Mouse (Mus musculus) thymus, adult 2 months (tissue): ENCODE results near the gene Nup62. TPM values are rescaled to one million over a fixed set of nuclear protein-coding genes. Genes with fewer than 3 reads are reported as not detected.

Experiments used
- DNase-seq: peaks from one replicate; pipeline ENCODE4 v3.0.0; 2021
- H3K27ac ChIP-seq: fragments of 200-500 bp; 2 replicates; pipeline ENCODE4 v1.5.1; 2012; ENCODE audit warnings: low read length, control low read depth; ENCODE audit not compliant: control insufficient read depth, insufficient read depth
- H3K27me3 ChIP-seq: fragments of 200-500 bp; 2 replicates; pipeline ENCODE4 v1.6.1; 2012; ENCODE audit warnings: mild to moderate bottlenecking, low read length, moderate library complexity, mixed read lengths; ENCODE audit not compliant: control insufficient read depth, insufficient read depth
- H3K36me3 ChIP-seq: fragments of 200-500 bp; 2 replicates; pipeline ENCODE4 v1.6.1; 2012; ENCODE audit warnings: mild to moderate bottlenecking, low read length, moderate library complexity; ENCODE audit not compliant: control insufficient read depth, insufficient read depth
- H3K4me1 ChIP-seq: fragments of 200-500 bp; replicated peaks from 2 replicates; pipeline ENCODE4 v1.6.1; 2012; ENCODE audit warnings: low read length; ENCODE audit not compliant: control insufficient read depth, insufficient read depth
- H3K4me3 ChIP-seq: fragments of 200-500 bp; 2 replicates; pipeline ENCODE4 v1.5.1; 2012; ENCODE audit warnings: mild to moderate bottlenecking, low read length, control low read depth, moderate library complexity; ENCODE audit not compliant: control insufficient read depth, insufficient read depth
- CTCF ChIP-seq: fragments of 200-500 bp; IDR thresholded peaks from 2 replicates; pipeline ENCODE4 v1.5.1; 2012; ENCODE audit warnings: mild to moderate bottlenecking, control low read depth, low read length, moderate library complexity, borderline replicate concordance; ENCODE audit not compliant: control insufficient read depth, poor library complexity, insufficient read depth; ENCODE audit errors: extremely low read depth
- POLR2A ChIP-seq: fragments of 200-500 bp; IDR thresholded peaks from 2 replicates; pipeline ENCODE4 v1.6.1; 2012; ENCODE audit warnings: mild to moderate bottlenecking, low read length, control low read depth, moderate library complexity; ENCODE audit not compliant: control insufficient read depth, poor library complexity, insufficient read depth; ENCODE audit errors: extremely low read depth
- WGBS: fragments of 180-500 bp; shearing (Covaris S2); methylation state at CpG from one replicate; pipeline ENCODE4 v1.1.7; 2018; 5-methylcytosine and 5-hydroxymethylcytosine counted together
- polyA plus RNA-seq: library from polyadenylated mRNA; depleted of rRNA; stranded (reverse); fragments of >200 nt; gene quantifications from 2 replicates; pipeline ENCODE4 v1.2.3, GENCODE M21; 2012

Gene Nup62
- polyA plus RNA-seq, 1 experiment, result 189 TPM

DNA sequence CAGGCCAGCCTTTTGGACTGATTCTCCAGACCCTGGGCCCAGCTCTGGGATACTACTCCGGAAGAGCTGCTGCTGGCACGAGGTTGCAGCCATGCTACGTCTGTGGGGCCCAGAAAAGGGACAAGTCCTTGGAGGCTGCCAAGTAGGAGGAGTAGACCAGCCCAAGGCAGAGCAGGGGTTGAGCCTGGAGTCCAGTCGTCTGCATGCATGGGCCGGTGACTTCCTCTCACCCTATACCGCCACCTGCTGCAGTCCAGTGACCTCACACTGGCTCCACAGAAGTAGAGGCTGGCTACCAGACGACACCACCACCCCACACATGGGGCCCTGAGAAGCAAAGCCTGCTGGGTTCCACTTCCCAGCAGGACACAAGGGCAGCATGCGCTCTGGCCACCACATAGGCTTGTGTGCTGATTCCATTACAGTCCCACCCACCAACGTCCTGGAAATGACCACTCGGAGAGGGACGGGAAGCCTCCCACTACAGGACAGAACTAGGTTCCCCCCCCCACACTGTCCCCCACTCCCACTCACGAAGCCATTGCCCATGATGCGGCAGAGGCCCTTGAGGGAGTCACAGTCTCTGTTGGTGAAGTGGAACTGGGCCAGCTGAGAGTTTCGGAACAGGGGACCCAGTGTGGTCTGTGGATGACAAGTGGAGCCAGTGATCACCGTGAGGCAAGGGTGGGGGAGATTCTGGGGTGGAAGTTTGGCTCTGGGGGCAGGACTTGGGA is 50.6 kb downstream of the Nup62 start:
- Histone ChIP-seq H3K36me3 (peaks cover 27% of the 10 kb centered on the region), H3K27ac (no peak overlapping the region), H3K27me3 (no peaks in the 10 kb centered on the region), H3K4me1 (peaks cover 18% of the 10 kb centered on the region), H3K4me3 (no peak overlapping the region)
- TF ChIP-seq POLR2A (no peak), CTCF (no peak)
- 77% methylated on average over 15 of the region's 15 CpGs for WGBS
- DNase-seq, result no peak

DNA sequence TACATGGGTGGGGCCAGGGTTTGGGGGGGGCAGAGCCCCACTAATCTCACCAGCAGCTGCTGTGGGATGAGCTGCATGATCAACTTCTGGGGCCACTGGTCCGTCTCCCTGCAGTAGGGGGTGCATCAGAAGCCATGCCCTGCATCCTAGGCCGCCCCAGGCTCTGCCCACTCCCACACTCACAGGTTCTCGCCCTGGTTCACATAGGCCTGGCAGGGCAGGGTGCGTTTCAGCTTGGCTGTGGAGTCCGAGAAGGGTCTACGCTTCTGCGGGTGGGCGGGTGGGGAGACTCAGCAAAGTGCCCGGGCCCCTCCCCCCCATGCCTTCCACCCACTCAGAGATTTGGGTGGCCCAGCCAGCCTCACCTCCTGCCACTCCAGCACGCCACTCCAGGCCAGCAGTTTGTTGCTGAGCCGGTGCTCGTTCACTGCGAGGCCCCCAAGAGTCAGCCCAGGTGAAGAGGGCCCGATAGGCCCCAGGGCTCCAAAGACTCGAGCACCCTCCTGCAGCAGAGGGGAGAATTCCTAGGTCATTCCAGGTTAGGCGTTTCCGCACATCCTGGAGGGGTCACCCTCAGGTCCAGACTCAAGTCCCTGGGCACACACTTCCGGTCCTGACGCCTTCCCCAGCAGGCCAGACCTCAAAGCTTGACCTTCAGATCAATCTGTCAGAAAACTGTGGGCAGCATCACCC is 51.3 kb downstream of the Nup62 start:
- Histone ChIP-seq H3K27me3 (no peaks in the 10 kb centered on the region), H3K4me3 (no peak overlapping the region), H3K27ac (no peak overlapping the region), H3K4me1 (peaks cover 18% of the 10 kb centered on the region), H3K36me3 (peaks cover 26% of the 10 kb centered on the region)
- TF ChIP-seq CTCF, result no peak
- no peak for TF ChIP-seq POLR2A
- WGBS, result 88% methylated on average over 19 of the region's 19 CpGs
- DNase-seq, result no peak

DNA sequence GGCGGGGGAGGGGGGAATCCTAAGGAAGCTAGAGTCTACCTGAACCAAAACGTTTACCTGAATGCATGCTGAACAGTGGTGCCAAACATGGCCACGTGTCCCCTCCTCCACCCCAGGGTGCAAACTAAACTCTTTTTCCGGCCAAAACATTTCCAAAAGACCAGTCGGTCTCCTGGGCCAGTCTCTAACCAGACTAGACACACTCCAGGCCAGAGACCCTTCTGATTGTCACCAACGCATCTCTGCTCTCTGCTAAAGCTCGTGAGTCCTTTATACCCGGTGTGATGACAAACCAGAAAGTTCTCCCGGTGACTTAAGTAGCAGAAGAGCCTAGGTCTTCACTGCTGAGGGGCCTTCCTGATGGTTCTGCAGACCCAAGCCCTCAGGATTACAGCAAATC is 51.9 kb downstream of the Nup62 start:
- Histone ChIP-seq H3K4me1 (peaks cover 18% of the 10 kb centered on the region), H3K36me3 (peaks cover 20% of the 10 kb centered on the region), H3K27me3 (no peaks in the 10 kb centered on the region), H3K27ac (no peak overlapping the region), H3K4me3 (no peak overlapping the region)
- TF ChIP-seq CTCF (no peak), POLR2A (no peak)
- no peak for DNase-seq
- WGBS, result 86% methylated on average over 9 of the region's 9 CpGs

DNA sequence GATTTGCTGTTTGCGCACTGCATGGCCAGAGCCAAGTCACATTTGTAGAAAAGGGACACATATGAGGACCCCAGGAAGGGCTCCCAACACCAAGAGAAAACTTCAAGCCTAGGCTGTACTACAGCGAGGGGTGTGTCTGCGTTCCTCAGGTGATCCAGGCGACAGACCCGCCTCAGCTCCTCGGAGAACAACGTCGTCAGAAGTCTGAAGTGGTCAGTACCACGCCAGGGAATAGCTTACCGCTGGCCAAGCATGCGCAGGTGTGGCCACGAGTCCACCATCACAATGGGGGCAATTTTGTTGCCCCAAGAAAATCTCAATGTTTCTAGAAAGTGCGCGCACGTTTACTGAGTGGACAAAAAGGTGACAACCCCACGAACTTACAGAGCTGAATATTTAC is 52.6 kb downstream of the Nup62 start:
- DNase-seq, result no peak

DNA sequence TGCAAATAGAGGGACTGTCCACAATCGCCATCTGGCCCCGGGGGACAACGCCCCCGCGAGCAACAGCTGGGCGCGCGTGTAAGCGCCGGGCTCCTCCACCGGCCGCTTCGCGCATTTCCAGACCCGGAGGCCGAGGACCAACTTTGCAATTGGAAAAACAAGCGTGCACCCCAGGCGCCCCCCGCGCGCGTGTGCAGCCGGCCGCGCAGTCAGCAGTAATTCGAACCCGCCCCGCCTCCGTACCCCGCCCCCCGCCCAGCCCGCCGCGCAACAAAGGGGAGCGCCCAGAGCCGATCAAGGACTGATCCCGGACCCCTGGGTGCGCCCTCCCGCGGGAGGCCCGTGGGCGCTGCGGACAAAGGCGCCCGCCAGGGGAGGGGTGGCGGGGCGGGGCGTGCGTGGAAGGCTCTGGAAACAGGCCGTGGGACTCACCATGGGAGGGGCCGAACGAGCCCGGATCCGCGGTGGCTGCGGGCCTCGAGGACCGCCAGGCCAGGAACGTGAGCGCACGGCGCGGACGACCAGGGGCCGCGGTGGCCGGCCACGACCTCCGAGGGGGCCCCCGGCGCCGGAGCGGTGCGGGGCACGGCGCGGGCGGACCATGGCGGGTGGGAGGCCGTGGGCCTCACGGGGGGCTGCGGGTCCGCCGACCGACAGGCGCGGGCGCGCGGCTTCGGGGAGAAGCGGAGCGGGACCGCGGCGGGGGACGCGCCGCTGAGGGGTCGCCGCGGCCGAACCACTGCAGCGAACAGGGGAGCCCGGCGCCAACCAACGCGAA is 53.2 kb downstream of the Nup62 start:
- H3K27ac ChIP-seq, result peak overlapping the region; percentile 39; the same call in 1 of the 2 replicates
- peak; percentile 58 for DNase-seq
- TF ChIP-seq CTCF (no peak), POLR2A (peak; percentile 33; the same call in 1 of the 2 replicates)
- no peaks in the 10 kb centered on the region for H3K27me3 ChIP-seq
- WGBS, result under 1% methylated on average over 105 of the region's 108 CpGs
- H3K36me3 ChIP-seq, result peaks cover 7% of the 10 kb centered on the region; the same call in 1 of the 2 replicates
- peaks cover 18% of the 10 kb centered on the region for H3K4me1 ChIP-seq
- peak overlapping the region; percentile 84 for H3K4me3 ChIP-seq

More for the DNA sequence above, 52.6 kb downstream of the Nup62 start:
- TF ChIP-seq CTCF (no peak), POLR2A (no peak)
- Histone ChIP-seq H3K4me1 (peaks cover 18% of the 10 kb centered on the region), H3K27ac (no peak overlapping the region), H3K36me3 (peaks cover 13% of the 10 kb centered on the region; the same call in 1 of the 2 replicates), H3K27me3 (no peaks in the 10 kb centered on the region), H3K4me3 (peak overlapping the region; percentile 84)
- 18% methylated on average over 16 of the region's 16 CpGs for WGBS

DNA sequence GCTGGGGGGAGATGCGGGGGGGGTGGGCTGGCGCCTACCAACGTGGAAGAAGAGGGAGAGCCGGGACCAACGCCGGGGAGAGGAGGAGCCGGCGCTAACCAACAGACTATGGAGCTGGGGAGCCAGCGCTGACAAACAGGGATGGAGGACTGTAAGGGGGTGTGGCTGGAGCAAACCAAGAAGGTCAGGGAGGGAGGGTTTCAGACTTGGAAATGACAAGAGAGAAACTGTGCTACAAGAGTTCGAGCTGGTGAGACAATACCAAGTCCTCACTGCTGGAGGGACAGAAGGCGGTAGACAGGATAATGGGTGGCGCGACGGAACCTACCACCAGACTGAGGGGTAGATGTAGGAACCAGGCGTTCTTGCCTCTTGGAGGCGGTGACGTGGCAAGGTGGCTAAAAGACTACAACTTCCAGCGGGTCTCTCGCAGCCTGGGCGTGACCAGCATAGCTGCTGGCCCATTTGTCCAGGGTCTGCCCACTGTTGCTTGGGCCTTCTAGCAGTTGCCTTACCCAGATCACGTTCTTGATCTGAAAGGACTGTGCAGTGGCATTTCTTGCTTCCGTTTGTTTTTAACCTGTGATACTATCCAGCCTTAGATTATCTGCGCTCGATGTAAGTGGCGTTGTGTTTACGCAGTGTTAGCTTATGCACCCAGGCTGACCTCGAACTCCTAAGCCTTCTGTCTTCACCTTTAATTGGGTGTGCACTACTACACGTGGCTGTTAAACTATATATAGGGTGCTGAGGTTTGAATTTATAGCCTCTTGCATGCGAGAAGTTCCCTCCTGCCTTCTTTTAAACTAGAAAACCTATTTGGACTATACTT is 54.0 kb downstream of the Nup62 start, which contains the start of gene Ptov1:
Ptov1 (minus strand) TSS at position 92 of the 832 bp plus-strand sequence.
- peaks cover 18% of the 10 kb centered on the region for H3K4me1 ChIP-seq
- peak within 1 kb of the TSS; percentile 84 for H3K4me3 ChIP-seq
- TF ChIP-seq POLR2A, result no peak
- no peak; the same call in 1 of the 2 replicates for TF ChIP-seq CTCF
- WGBS, result 8% methylated on average over 29 of the region's 29 CpGs
- no peaks in the 10 kb centered on the region for H3K27me3 ChIP-seq
- peak; percentile 84 for DNase-seq
- no peaks in the 10 kb centered on the region for H3K36me3 ChIP-seq
- peak within 1 kb of the TSS; percentile 41 for H3K27ac ChIP-seq
